Mouse (Mus musculus): ENCODE results near the gene Gm28305. TPM values are rescaled to one million over a fixed set of nuclear protein-coding genes. Genes with fewer than 3 reads are reported as not detected.

The Gm28305 gene
- 3.8 TPM for total RNA-seq (2023)

GRCm38 (mm10) chr9:104040362-104040761 is at the start of gene Gm28305:
TSS of gene Gm28305 (plus strand) at chr9:104040662.

GRCm38 (mm10) chr9:104001921-104002859 is 38.3 kb upstream of the Gm28305 start, which contains the start of gene Nphp3:
TSS of gene Nphp3 (plus strand) at chr9:104002544.

GRCm38 (mm10) chr9:104062430-104063243 is 22.2 kb downstream of the Gm28305 start, which contains the start of gene Uba5:
TSS of gene Uba5 (minus strand) at chr9:104063134.

GRCm38 (mm10) chr9:104063244-104063961 is 22.9 kb downstream of the Gm28305 start, which contains the start of gene Acad11:
TSS of gene Acad11 (plus strand) at chr9:104063377.

Other genes with a start within 250 kb of the Gm28305 start
- 5.2 TPM for gene Nphp3, start 38.1 kb upstream of the Gm28305 start, total RNA-seq (2023)
- gene Uba5, start 22.5 kb downstream of the Gm28305 start, total RNA-seq (2023), result 24.4 TPM
- gene Acad11, start 22.7 kb downstream of the Gm28305 start, total RNA-seq (2023), result 11.8 TPM
- gene Ackr4, start 86.3 kb downstream of the Gm28305 start, total RNA-seq (2023), result not detected
- 90.4 TPM for gene Dnajc13, start 222.3 kb downstream of the Gm28305 start, total RNA-seq (2023)

Data from CD8-positive naive resting alpha-beta T cell, adult 57 days (primary cell).